Mouse (Mus musculus): ENCODE results near the gene Rhobtb1.

GRCm38 (mm10) chr10:69151045-69151444 is at the start of gene Rhobtb1:
- TF ChIP-seq CHD2 (IDR thresholded peaks at IDR 0.05; ENCODE audit: low read depth, low read length) (no peak), ZC3H11A (IDR thresholded peaks at IDR 0.05; ENCODE audit: borderline replicate concordance, low read depth, low read length) (no peak)

Data from ES-E14 (cell line).